Mouse (Mus musculus) lung, adult 2 months (tissue): ENCODE measurements around the gene Zcchc3.

Experiments used
- CTCF ChIP-seq: fragments of 200-500 bp; IDR thresholded peaks from 2 replicates; pipeline ENCODE4 v1.5.1; 2011; ENCODE audit warnings: mild to moderate bottlenecking, low read length, control low read depth; ENCODE audit not compliant: insufficient read depth
- POLR2A ChIP-seq: fragments of 200-500 bp; IDR thresholded peaks from 2 replicates; pipeline ENCODE4 v1.6.1; 2011; ENCODE audit warnings: low read depth, mild to moderate bottlenecking, control low read depth, low read length, borderline replicate concordance; ENCODE audit errors: extremely low read depth

DNA sequence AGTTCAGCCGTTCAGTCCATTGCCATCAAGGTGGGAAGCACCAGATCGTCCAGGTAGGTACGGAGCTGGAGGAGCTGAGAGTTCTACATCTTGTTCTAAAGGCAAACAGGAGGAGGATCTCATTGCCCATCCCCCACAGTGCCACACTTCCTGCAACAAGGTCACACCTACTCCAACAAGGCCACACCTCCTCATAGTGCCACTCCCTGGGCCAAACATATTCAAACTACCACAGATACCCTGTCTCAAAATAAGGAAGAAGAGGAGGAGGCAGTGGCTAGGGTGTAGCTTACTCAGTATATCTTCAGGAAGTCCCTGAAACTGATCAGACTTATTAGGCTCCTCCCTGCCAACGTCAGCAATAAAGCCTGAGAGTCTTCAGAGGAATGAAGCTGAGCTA is 30.6 kb downstream of the Zcchc3 start:
- no peak for TF ChIP-seq POLR2A
- no peak for TF ChIP-seq CTCF
